Mouse (Mus musculus) forebrain, embryonic 11.5 days (tissue): ENCODE data around the gene Kbtbd6. TPM values are rescaled to one million over a fixed set of nuclear protein-coding genes. Genes with fewer than 3 reads are reported as not detected.
"Not testable (repeated sequence)": the region's sequence is repeated elsewhere in the genome, so short reads cannot be mapped to it uniquely, and the experiment has no call there.

ENCODE experiments used
- ATAC-seq: fragments of 200-750 bp; cut with Nextera tagmentation; replicated peaks from 2 replicates; pipeline ENCODE4 v1.8.0; 2017; ENCODE audit warnings: moderate TSS enrichment; ENCODE audit not compliant: low FRiP score
- DNase-seq: peaks from one replicate; pipeline ENCODE4 v3.0.0-alpha.2; 2017; ENCODE audit warnings: low spot score
- H3K27ac ChIP-seq: fragments of 300-500 bp; sonication (generic); 2 replicates; pipeline ENCODE4 v1.5.1; 2014; ENCODE audit warnings: low read depth, low read length
- H3K27me3 ChIP-seq: fragments of 300-500 bp; sonication (generic); 2 replicates; pipeline ENCODE4 v1.6.1; 2014; ENCODE audit warnings: mild to moderate bottlenecking, low read length, mixed read lengths; ENCODE audit not compliant: control insufficient read depth, insufficient read depth
- H3K36me3 ChIP-seq: fragments of 300-500 bp; sonication (generic); 2 replicates; pipeline ENCODE4 v1.6.1; 2014; ENCODE audit warnings: mild to moderate bottlenecking, low read length, moderate library complexity, mixed read lengths; ENCODE audit not compliant: control insufficient read depth, insufficient read depth
- H3K4me1 ChIP-seq: fragments of 300-500 bp; sonication (generic); replicated peaks from 2 replicates; pipeline ENCODE4 v1.6.1; 2014; ENCODE audit warnings: low read length, mixed read lengths; ENCODE audit not compliant: control insufficient read depth, insufficient read depth
- H3K4me2 ChIP-seq: fragments of 300-500 bp; sonication (generic); 2 replicates; pipeline ENCODE4 v1.6.1; 2014; ENCODE audit warnings: low read depth, mild to moderate bottlenecking, low read length, moderate library complexity, mixed read lengths; ENCODE audit not compliant: severe bottlenecking
- H3K4me3 ChIP-seq: fragments of 300-500 bp; sonication (generic); 2 replicates; pipeline ENCODE4 v1.5.1; 2014; ENCODE audit warnings: low read depth, low read length
- H3K9ac ChIP-seq: fragments of 300-500 bp; sonication (generic); 2 replicates; pipeline ENCODE4 v1.6.1; 2014; ENCODE audit warnings: low read length
- H3K9me3 ChIP-seq: fragments of 300-500 bp; sonication (generic); 2 replicates; pipeline ENCODE4 v1.6.1; 2016; ENCODE audit warnings: low read length, mixed read lengths; ENCODE audit not compliant: control insufficient read depth
- WGBS: fragments of 180-500 bp; shearing (Covaris S2); extraction: QIAGEN DNeasy Blood & Tissue Kit; methylation state at CpG from one replicate; pipeline ENCODE4 v1.1.7; 2014; 5-methylcytosine and 5-hydroxymethylcytosine counted together
- polyA plus RNA-seq: library from polyadenylated mRNA; unstranded; fragments of >200 nt; fragmentation: Nextera tagmentation; extraction: Ambion mirVana; gene quantifications from 2 replicates; pipeline ENCODE4 v1.2.1, GENCODE M21; 2014

Gene Kbtbd6
- polyA plus RNA-seq, 1 experiment from 2014 or later: 7.9 TPM

DNA sequence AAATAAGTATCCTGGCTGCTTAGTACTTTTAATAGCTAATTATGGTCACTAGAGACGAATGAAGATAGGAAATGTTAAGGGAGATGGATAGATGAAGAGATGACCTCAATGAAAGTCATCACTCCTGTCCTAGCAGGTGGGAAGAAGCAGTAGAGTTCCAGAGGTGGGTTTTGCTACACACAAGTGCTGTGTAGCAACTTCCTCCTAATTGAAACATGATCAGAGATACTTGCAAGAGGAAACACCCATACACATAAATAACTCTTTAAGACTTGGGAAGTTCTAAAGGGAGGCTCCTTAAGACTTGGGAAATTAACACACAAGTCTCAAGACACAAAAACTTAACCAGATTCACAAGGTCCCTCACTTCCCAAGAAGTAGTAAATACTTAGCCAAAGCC lies 17.6 kb upstream of the Kbtbd6 start:
- no peaks in the 10 kb centered on the region for H3K4me1 ChIP-seq
- no peak overlapping the region for H3K4me3 ChIP-seq
- no peak overlapping the region for H3K27ac ChIP-seq
- H3K9ac ChIP-seq: no peak overlapping the region
- no peaks in the 10 kb centered on the region for H3K27me3 ChIP-seq
- ATAC-seq: no peak
- no peaks in the 10 kb centered on the region for H3K9me3 ChIP-seq
- H3K4me2 ChIP-seq: no peak overlapping the region
- no peaks in the 10 kb centered on the region for H3K36me3 ChIP-seq
- 76% methylated on average over 1 of the region's 1 CpGs for WGBS
- no peak for DNase-seq

GRCm38 (mm10) chr14:79440655-79441054 lies 11.0 kb upstream of the Kbtbd6 start:
- H3K4me3 ChIP-seq: no peak overlapping the region
- H3K27me3 ChIP-seq: no peaks in the 10 kb centered on the region
- H3K9ac ChIP-seq: no peak overlapping the region
- 84% methylated on average over 2 of the region's 2 CpGs for WGBS
- H3K9me3 ChIP-seq: no peaks in the 10 kb centered on the region
- DNase-seq (no peak), ATAC-seq (no peak)
- no peak overlapping the region for H3K4me2 ChIP-seq
- peaks cover 3% of the 10 kb centered on the region; the same call in 1 of the 2 replicates for H3K4me1 ChIP-seq
- no peak overlapping the region for H3K27ac ChIP-seq
- H3K36me3 ChIP-seq: no peaks in the 10 kb centered on the region

DNA sequence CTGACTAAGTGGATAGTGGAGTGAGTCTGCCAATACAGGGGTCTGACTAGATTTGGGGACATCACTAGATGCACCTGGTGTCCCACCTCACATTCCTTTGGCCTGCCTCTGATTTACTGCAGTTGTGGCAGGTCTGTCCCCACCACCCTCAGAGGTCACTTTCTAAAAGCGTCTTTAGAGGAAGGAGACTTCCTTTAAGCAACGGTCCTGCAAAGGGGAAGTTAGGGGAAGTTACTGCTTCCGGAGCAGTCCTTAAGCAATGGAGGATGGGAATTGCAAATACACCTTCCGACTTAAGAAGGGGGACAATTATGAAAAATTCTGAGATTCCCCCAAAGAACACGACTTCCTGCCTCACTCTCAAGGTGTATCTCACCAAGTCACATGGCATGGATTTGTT lies 10.2 kb upstream of the Kbtbd6 start:
- DNase-seq (no peak), ATAC-seq (no peak)
- Histone ChIP-seq H3K27ac (no peak overlapping the region), H3K9me3 (no peaks in the 10 kb centered on the region), H3K27me3 (no peaks in the 10 kb centered on the region), H3K4me3 (no peak overlapping the region), H3K36me3 (no peaks in the 10 kb centered on the region), H3K4me2 (no peak overlapping the region), H3K9ac (no peak overlapping the region), H3K4me1 (peaks cover 3% of the 10 kb centered on the region; the same call in 1 of the 2 replicates)
- WGBS: 87% methylated on average over 5 of the region's 5 CpGs

GRCm38 (mm10) chr14:79444601-79445000 lies 7.0 kb upstream of the Kbtbd6 start:
- no peaks in the 10 kb centered on the region for H3K36me3 ChIP-seq
- ATAC-seq: peak; percentile 53
- no peak for DNase-seq
- H3K27ac ChIP-seq: no peak overlapping the region
- H3K4me2 ChIP-seq: peak overlapping the region; percentile 52
- peaks cover 3% of the 10 kb centered on the region; the same call in 1 of the 2 replicates for H3K4me1 ChIP-seq
- H3K9me3 ChIP-seq: no peaks in the 10 kb centered on the region
- no peak overlapping the region for H3K4me3 ChIP-seq
- H3K27me3 ChIP-seq: no peaks in the 10 kb centered on the region
- 80% methylated on average over 9 of the region's 9 CpGs for WGBS
- no peak overlapping the region for H3K9ac ChIP-seq

GRCm38 (mm10) chr14:79445055-79445620 lies 6.5 kb upstream of the Kbtbd6 start:
- DNase-seq (peak; percentile 59), ATAC-seq (peak; percentile 83)
- Histone ChIP-seq H3K36me3 (no peaks in the 10 kb centered on the region), H3K4me2 (peak overlapping the region; percentile 52), H3K9me3 (no peaks in the 10 kb centered on the region), H3K9ac (peak overlapping the region; percentile 14), H3K4me1 (peaks cover 3% of the 10 kb centered on the region; the same call in 1 of the 2 replicates), H3K4me3 (peak overlapping the region; percentile 13; the same call in 1 of the 2 replicates), H3K27me3 (no peaks in the 10 kb centered on the region), H3K27ac (peak overlapping the region; percentile 79)
- WGBS: 17% methylated on average over 16 of the region's 16 CpGs

DNA sequence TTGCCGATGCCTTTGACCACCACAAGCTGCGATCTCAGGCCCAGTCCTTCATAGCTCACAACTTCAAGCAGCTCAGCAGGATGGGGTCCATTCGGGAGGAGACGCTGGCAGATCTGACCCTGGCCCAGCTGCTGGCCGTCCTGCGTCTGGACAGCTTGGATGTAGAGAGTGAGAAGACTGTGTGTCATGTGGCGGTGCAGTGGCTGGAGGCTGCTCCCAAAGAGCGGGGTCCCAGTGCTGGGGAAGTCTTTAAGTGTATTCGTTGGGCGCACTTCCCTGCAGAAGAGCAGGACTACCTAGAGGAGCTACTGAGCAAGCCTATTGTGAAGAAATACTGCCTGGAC lies 928 bp downstream of the Kbtbd6 start:
- H3K27ac ChIP-seq, H3K27me3 ChIP-seq, DNase-seq, H3K9ac ChIP-seq, H3K4me2 ChIP-seq, H3K36me3 ChIP-seq, H3K4me1 ChIP-seq, H3K4me3 ChIP-seq, H3K9me3 ChIP-seq: not testable (repeated sequence)
- peak; percentile 4; the same call in 1 of the 2 replicates for ATAC-seq
- 95% methylated on average over 6 of the region's 10 CpGs for WGBS

- WGBS: 85% methylated on average over 1 of the region's 1 CpGs
- no peak overlapping the region for H3K9ac ChIP-seq
- H3K9me3 ChIP-seq: no peaks in the 10 kb centered on the region
- no peak overlapping the region for H3K27ac ChIP-seq
- no peak overlapping the region for H3K4me3 ChIP-seq
- DNase-seq: no peak
- no peaks in the 10 kb centered on the region for H3K27me3 ChIP-seq
- H3K36me3 ChIP-seq: no peaks in the 10 kb centered on the region; the same call in 1 of the 2 replicates
- ATAC-seq: no peak
- no peak overlapping the region for H3K4me2 ChIP-seq
- H3K4me1 ChIP-seq: no peaks in the 10 kb centered on the region
Observed at GRCm38 (mm10) chr14:79460401-79460800, 8.8 kb downstream of the Kbtbd6 start.

- WGBS: 92% methylated on average over 4 of the region's 4 CpGs
- H3K9ac ChIP-seq: no peak overlapping the region
- no peaks in the 10 kb centered on the region for H3K4me1 ChIP-seq
- no peak overlapping the region for H3K27ac ChIP-seq
- no peak overlapping the region for H3K4me3 ChIP-seq
- DNase-seq: no peak
- no peak for ATAC-seq
- no peak overlapping the region for H3K4me2 ChIP-seq
- no peaks in the 10 kb centered on the region for H3K9me3 ChIP-seq
- H3K27me3 ChIP-seq: no peaks in the 10 kb centered on the region
- H3K36me3 ChIP-seq: no peaks in the 10 kb centered on the region; the same call in 1 of the 2 replicates
Observed at GRCm38 (mm10) chr14:79460988-79461387, 9.4 kb downstream of the Kbtbd6 start.

DNA sequence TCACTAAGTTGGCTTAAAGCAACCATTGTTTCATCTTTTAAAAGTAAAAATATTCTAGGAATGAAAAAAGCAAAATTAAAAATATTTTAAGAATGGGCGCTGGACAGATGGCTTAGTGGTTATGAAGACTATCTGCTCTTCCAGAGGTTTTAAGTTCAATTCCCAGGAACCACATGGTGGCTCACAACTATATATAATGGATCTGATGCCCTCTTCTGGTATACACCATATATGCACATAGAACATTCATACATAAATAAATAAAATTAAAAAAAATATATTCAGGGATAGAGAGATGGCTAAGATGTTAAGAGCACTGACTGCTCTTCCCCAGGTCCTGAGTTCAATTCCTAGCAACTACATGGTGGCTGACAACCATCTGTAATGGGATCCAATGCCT lies 14.0 kb downstream of the Kbtbd6 start:
- Histone ChIP-seq H3K27ac (no peak overlapping the region), H3K36me3 (peaks cover 2% of the 10 kb centered on the region; the same call in 1 of the 2 replicates), H3K4me3 (no peak overlapping the region), H3K9ac (no peak overlapping the region), H3K9me3 (no peaks in the 10 kb centered on the region), H3K27me3 (no peaks in the 10 kb centered on the region), H3K4me2 (no peak overlapping the region), H3K4me1 (no peaks in the 10 kb centered on the region)
- no peak for ATAC-seq
- DNase-seq: no peak
- WGBS: 87% methylated on average over 1 of the region's 1 CpGs
